Mouse (Mus musculus) testis, adult 2 months (tissue): ENCODE results near the gene Lrrk1.

Source experiments
- CTCF ChIP-seq: fragments of 200-500 bp; IDR thresholded peaks from 2 replicates; pipeline ENCODE4 v1.5.1; 2012; ENCODE audit warnings: low read depth, mild to moderate bottlenecking, inconsistent platforms, low read length, moderate library complexity; ENCODE audit not compliant: control insufficient read depth, insufficient read depth, insufficient replicate concordance
- POLR2A ChIP-seq: fragments of 200-500 bp; IDR thresholded peaks from 2 replicates; pipeline ENCODE4 v1.6.1; 2012; ENCODE audit warnings: low read depth, mild to moderate bottlenecking, inconsistent platforms, low read length, moderate library complexity; ENCODE audit not compliant: control insufficient read depth

- TF ChIP-seq CTCF (no peak), POLR2A (no peak)
Measured at GRCm38 (mm10) chr7:66327516-66327915, 60.6 kb downstream of the Lrrk1 start.
